Mouse (Mus musculus) liver, embryonic 13.5 days (tissue): Measurements from ENCODE around the gene 2310033P09Rik. TPM values are rescaled to one million over a fixed set of nuclear protein-coding genes. Genes with fewer than 3 reads are reported as not detected.

ENCODE experiments used
- ATAC-seq: fragments of 200-750 bp; cut with Nextera tagmentation; 2 replicates; pipeline ENCODE4 v1.8.0; 2017; ENCODE audit warnings: low read depth, mild to moderate bottlenecking, moderate number of reproducible peaks, moderate library complexity
- DNase-seq: peaks from one replicate; pipeline ENCODE4 v3.0.0; 2022
- H3K27ac ChIP-seq: fragments of 300-500 bp; sonication (generic); 2 replicates; pipeline ENCODE4 v1.5.1; 2015; ENCODE audit warnings: moderate library complexity, mild to moderate bottlenecking, inconsistent platforms
- H3K27me3 ChIP-seq: fragments of 300-500 bp; sonication (generic); 2 replicates; pipeline ENCODE4 v1.6.1; 2015; ENCODE audit warnings: mild to moderate bottlenecking, inconsistent platforms
- H3K36me3 ChIP-seq: fragments of 300-500 bp; sonication (generic); 2 replicates; pipeline ENCODE4 v1.6.1; 2015; ENCODE audit warnings: mild to moderate bottlenecking, inconsistent platforms
- H3K4me1 ChIP-seq: fragments of 300-500 bp; sonication (generic); replicated peaks from 2 replicates; pipeline ENCODE4 v1.6.1; 2015; ENCODE audit warnings: inconsistent platforms
- H3K4me2 ChIP-seq: fragments of 300-500 bp; sonication (generic); 2 replicates; pipeline ENCODE4 v1.6.1; 2015; ENCODE audit warnings: inconsistent platforms, mild to moderate bottlenecking, moderate library complexity
- H3K4me3 ChIP-seq: fragments of 300-500 bp; sonication (generic); replicated peaks from 2 replicates; pipeline ENCODE4 v1.5.1; 2015; ENCODE audit warnings: mild to moderate bottlenecking, inconsistent platforms
- H3K9ac ChIP-seq: fragments of 300-500 bp; sonication (generic); 2 replicates; pipeline ENCODE4 v1.6.1; 2015; ENCODE audit warnings: mild to moderate bottlenecking, inconsistent platforms
- H3K9me3 ChIP-seq: fragments of 300-500 bp; sonication (generic); replicated peaks from 2 replicates; pipeline ENCODE4 v1.6.1; 2016; ENCODE audit warnings: inconsistent platforms
- WGBS: fragments of 180-500 bp; shearing (Covaris S2); methylation state at CpG from one replicate; pipeline ENCODE4 v1.1.7; 2015; ENCODE audit not compliant: insufficient replicate concordance; 5-methylcytosine and 5-hydroxymethylcytosine counted together
- polyA plus RNA-seq: library from polyadenylated mRNA; unstranded; fragments of >200 nt; fragmentation: Nextera tagmentation; extraction: Ambion mirVana; gene quantifications from 2 replicates; pipeline ENCODE4 v1.2.1, GENCODE M21; 2015

2310033P09Rik gene
- polyA plus RNA-seq, 1 experiment from 2014 or later, result 26.2 TPM

GRCm38 (mm10) chr11:59230144-59230760, 22.1 kb downstream of the 2310033P09Rik start:
- Histone ChIP-seq H3K4me2 (no peak overlapping the region), H3K9me3 (no peaks in the 10 kb centered on the region), H3K36me3 (no peaks in the 10 kb centered on the region), H3K27me3 (peaks cover 24% of the 10 kb centered on the region), H3K4me3 (no peak overlapping the region), H3K9ac (no peak overlapping the region), H3K27ac (no peak overlapping the region), H3K4me1 (peaks cover 39% of the 10 kb centered on the region)
- DNase-seq, result peak; percentile 62
- ATAC-seq, result no peak
- WGBS, result 15% methylated on average over 7 of the region's 7 CpGs

- no peak overlapping the region for H3K27ac ChIP-seq
- no peaks in the 10 kb centered on the region for H3K36me3 ChIP-seq
- peaks cover 44% of the 10 kb centered on the region for H3K27me3 ChIP-seq
- DNase-seq (no peak), ATAC-seq (no peak)
- H3K9me3 ChIP-seq, result no peaks in the 10 kb centered on the region
- H3K4me1 ChIP-seq, result peaks cover 19% of the 10 kb centered on the region
- no peak overlapping the region for H3K4me2 ChIP-seq
- H3K9ac ChIP-seq, result no peak overlapping the region
- 50% methylated on average over 2 of the region's 2 CpGs for WGBS
- H3K4me3 ChIP-seq, result no peak overlapping the region
Observed at GRCm38 (mm10) chr11:59232797-59233196, 24.7 kb downstream of the 2310033P09Rik start.

- Histone ChIP-seq H3K36me3 (no peaks in the 10 kb centered on the region), H3K27me3 (peaks cover 78% of the 10 kb centered on the region), H3K9ac (no peak overlapping the region), H3K4me1 (peaks cover 7% of the 10 kb centered on the region; the same call in 1 of the 2 replicates), H3K4me2 (no peak overlapping the region), H3K9me3 (no peaks in the 10 kb centered on the region), H3K4me3 (no peak overlapping the region), H3K27ac (no peak overlapping the region)
- ATAC-seq, result peak; percentile 81
- peak; percentile 60 for DNase-seq
- 6% methylated on average over 14 of the region's 15 CpGs for WGBS
Observed at GRCm38 (mm10) chr11:59238525-59239427, 30.7 kb downstream of the 2310033P09Rik start.

GRCm38 (mm10) chr11:59239428-59239785, 31.3 kb downstream of the 2310033P09Rik start:
- H3K9ac ChIP-seq, result no peak overlapping the region
- no peak for ATAC-seq
- H3K36me3 ChIP-seq, result no peaks in the 10 kb centered on the region
- no peak for DNase-seq
- H3K4me2 ChIP-seq, result no peak overlapping the region
- WGBS, result 54% methylated on average over 4 of the region's 4 CpGs
- no peaks in the 10 kb centered on the region for H3K9me3 ChIP-seq
- no peak overlapping the region for H3K4me3 ChIP-seq
- peaks cover 7% of the 10 kb centered on the region; the same call in 1 of the 2 replicates for H3K4me1 ChIP-seq
- peaks cover 82% of the 10 kb centered on the region for H3K27me3 ChIP-seq
- H3K27ac ChIP-seq, result no peak overlapping the region

- Histone ChIP-seq H3K27me3 (peaks cover 83% of the 10 kb centered on the region), H3K9me3 (no peaks in the 10 kb centered on the region), H3K9ac (no peak overlapping the region), H3K27ac (no peak overlapping the region), H3K4me3 (no peak overlapping the region), H3K4me1 (peaks cover 7% of the 10 kb centered on the region; the same call in 1 of the 2 replicates), H3K4me2 (no peak overlapping the region), H3K36me3 (no peaks in the 10 kb centered on the region)
- ATAC-seq, result no peak
- 68% methylated on average over 4 of the region's 4 CpGs for WGBS
- no peak for DNase-seq
Observed at GRCm38 (mm10) chr11:59239796-59240195, 31.7 kb downstream of the 2310033P09Rik start.

GRCm38 (mm10) chr11:59241841-59242240, 33.7 kb downstream of the 2310033P09Rik start:
- no peak overlapping the region for H3K4me3 ChIP-seq
- no peak overlapping the region for H3K27ac ChIP-seq
- DNase-seq (no peak), ATAC-seq (no peak)
- no peak overlapping the region for H3K9ac ChIP-seq
- H3K4me2 ChIP-seq, result no peak overlapping the region
- peaks cover 7% of the 10 kb centered on the region; the same call in 1 of the 2 replicates for H3K4me1 ChIP-seq
- H3K9me3 ChIP-seq, result no peaks in the 10 kb centered on the region
- peaks cover 88% of the 10 kb centered on the region for H3K27me3 ChIP-seq
- 23% methylated on average over 3 of the region's 3 CpGs for WGBS
- H3K36me3 ChIP-seq, result no peaks in the 10 kb centered on the region

GRCm38 (mm10) chr11:59243856-59244255, 35.7 kb downstream of the 2310033P09Rik start:
- ATAC-seq, result no peak
- Histone ChIP-seq H3K4me1 (peaks cover 5% of the 10 kb centered on the region; the same call in 1 of the 2 replicates), H3K4me2 (no peak overlapping the region), H3K4me3 (no peak overlapping the region), H3K9me3 (no peaks in the 10 kb centered on the region), H3K27me3 (peaks cover 95% of the 10 kb centered on the region), H3K27ac (no peak overlapping the region), H3K36me3 (no peaks in the 10 kb centered on the region), H3K9ac (no peak overlapping the region)
- no peak for DNase-seq
- 13% methylated on average over 6 of the region's 6 CpGs for WGBS

- H3K9ac ChIP-seq, result no peak overlapping the region
- ATAC-seq (no peak), DNase-seq (no peak)
- H3K27me3 ChIP-seq, result peaks cover 98% of the 10 kb centered on the region
- no peaks in the 10 kb centered on the region for H3K36me3 ChIP-seq
- H3K27ac ChIP-seq, result no peak overlapping the region
- H3K4me3 ChIP-seq, result no peak overlapping the region
- 24% methylated on average over 10 of the region's 10 CpGs for WGBS
- no peaks in the 10 kb centered on the region for H3K9me3 ChIP-seq
- no peak overlapping the region for H3K4me2 ChIP-seq
- H3K4me1 ChIP-seq, result no peaks in the 10 kb centered on the region
Observed at GRCm38 (mm10) chr11:59248101-59248500, 40.0 kb downstream of the 2310033P09Rik start.

- Histone ChIP-seq H3K27ac (no peak overlapping the region), H3K36me3 (no peaks in the 10 kb centered on the region), H3K9me3 (no peaks in the 10 kb centered on the region), H3K4me1 (peaks cover 54% of the 10 kb centered on the region), H3K4me2 (peak overlapping the region; percentile 77), H3K9ac (peak overlapping the region; percentile 63; the same call in 1 of the 2 replicates), H3K4me3 (no peak overlapping the region), H3K27me3 (peaks cover 75% of the 10 kb centered on the region)
- ATAC-seq, result peak; percentile 27; the same call in 1 of the 2 replicates
- WGBS, result 34% methylated on average over 7 of the region's 7 CpGs
- DNase-seq, result peak; percentile 38
Observed at GRCm38 (mm10) chr11:59259647-59260046, 51.5 kb downstream of the 2310033P09Rik start.
